Mouse (Mus musculus): ENCODE measurements at regions not wholly inside any gene's neighbourhood (a gene's known extent, or its start where the extent isn't known, plus 50 kb on each side); places are given as distances from the start of the nearest gene placed in this dataset.

DNA sequence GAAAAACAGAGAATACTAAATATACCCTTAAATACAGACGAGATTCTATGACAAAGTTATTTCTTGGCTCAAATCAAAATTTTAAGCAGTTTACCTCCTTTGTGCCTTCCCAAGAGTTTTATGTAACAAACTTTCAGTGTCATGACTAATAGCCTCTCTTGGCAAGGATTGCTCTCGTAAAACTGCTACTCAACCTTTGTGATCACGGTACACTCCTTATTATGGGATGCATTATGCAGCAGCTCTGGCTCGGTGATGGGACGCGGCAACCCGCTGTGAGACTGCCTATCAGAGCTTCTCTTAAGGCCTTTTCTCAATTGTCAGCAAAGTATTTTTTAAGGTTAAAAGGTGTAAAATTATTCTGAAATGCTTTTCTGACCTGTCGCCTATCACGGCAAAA, 59.8 kb upstream of the Spaca7 start:
- TF ChIP-seq GATA1 (IDR thresholded peaks at IDR 0.05; ENCODE audit: borderline replicate concordance, low read length) (no peak), FLI1 (IDR thresholded peaks at IDR 0.05; ENCODE audit: low read length) (no peak)

Data from megakaryocyte, embryonic 14.5 days (primary cell).